Mouse (Mus musculus): Measurements from ENCODE around the gene Cog7. TPM values are rescaled to one million over a fixed set of nuclear protein-coding genes. Genes with fewer than 3 reads are reported as not detected.

Cog7 gene
- polyA plus RNA-seq, 1 experiment from 2014 or later, result 25.9 TPM

- no peak for ATAC-seq
- no peaks in the 10 kb centered on the region for H3K27me3 ChIP-seq (replicated peaks; ENCODE audit: control insufficient read depth, insufficient read depth, low read length)
- no peaks in the 10 kb centered on the region for H3K4me1 ChIP-seq (replicated peaks; ENCODE audit: control insufficient read depth, insufficient read depth, low read length)
- H3K9me3 ChIP-seq (ENCODE audit: control insufficient read depth, low read length), result no peaks in the 10 kb centered on the region
- H3K9ac ChIP-seq (replicated peaks; ENCODE audit: low read depth, low read length), result no peak overlapping the region
- H3K4me3 ChIP-seq (replicated peaks; ENCODE audit: low read length), result no peak overlapping the region
- H3K27ac ChIP-seq (ENCODE audit: low read length), result no peak overlapping the region
- 81% methylated on average over 3 of the region's 3 CpGs for WGBS
- no peaks in the 10 kb centered on the region for H3K36me3 ChIP-seq (ENCODE audit: control insufficient read depth, insufficient read depth)
- no peak overlapping the region for H3K4me2 ChIP-seq (ENCODE audit: low read length)
Observed at GRCm38 (mm10) chr7:121962571-121962959, 18.9 kb downstream of the Cog7 start.

GRCm38 (mm10) chr7:121961913-121962570, 19.5 kb downstream of the Cog7 start:
- Histone ChIP-seq H3K4me1 (replicated peaks; ENCODE audit: control insufficient read depth, insufficient read depth, low read length) (no peaks in the 10 kb centered on the region), H3K9ac (replicated peaks; ENCODE audit: low read depth, low read length) (no peak overlapping the region), H3K27me3 (replicated peaks; ENCODE audit: control insufficient read depth, insufficient read depth, low read length) (no peaks in the 10 kb centered on the region), H3K4me2 (ENCODE audit: low read length) (no peak overlapping the region), H3K9me3 (ENCODE audit: control insufficient read depth, low read length) (no peaks in the 10 kb centered on the region), H3K36me3 (ENCODE audit: control insufficient read depth, insufficient read depth) (no peaks in the 10 kb centered on the region), H3K4me3 (replicated peaks; ENCODE audit: low read length) (no peak overlapping the region), H3K27ac (ENCODE audit: low read length) (no peak overlapping the region)
- ATAC-seq, result no peak
- WGBS, result 89% methylated on average over 7 of the region's 7 CpGs

- WGBS, result 91% methylated on average over 12 of the region's 12 CpGs
- H3K9ac ChIP-seq (replicated peaks; ENCODE audit: low read depth, low read length), result no peak overlapping the region
- H3K4me3 ChIP-seq (replicated peaks; ENCODE audit: low read length), result no peak overlapping the region
- no peaks in the 10 kb centered on the region for H3K4me1 ChIP-seq (replicated peaks; ENCODE audit: control insufficient read depth, insufficient read depth, low read length)
- H3K27me3 ChIP-seq (replicated peaks; ENCODE audit: control insufficient read depth, insufficient read depth, low read length), result no peaks in the 10 kb centered on the region
- H3K4me2 ChIP-seq (ENCODE audit: low read length), result no peak overlapping the region
- ATAC-seq, result no peak
- no peaks in the 10 kb centered on the region for H3K36me3 ChIP-seq (ENCODE audit: control insufficient read depth, insufficient read depth)
- no peak overlapping the region for H3K27ac ChIP-seq (ENCODE audit: low read length)
- H3K9me3 ChIP-seq (ENCODE audit: control insufficient read depth, low read length), result no peaks in the 10 kb centered on the region
Observed at GRCm38 (mm10) chr7:121955802-121956201, 25.7 kb downstream of the Cog7 start.

- Histone ChIP-seq H3K4me2 (ENCODE audit: low read length) (no peak overlapping the region), H3K9ac (replicated peaks; ENCODE audit: low read depth, low read length) (no peak overlapping the region), H3K27ac (ENCODE audit: low read length) (no peak overlapping the region), H3K9me3 (ENCODE audit: control insufficient read depth, low read length) (no peaks in the 10 kb centered on the region), H3K4me3 (replicated peaks; ENCODE audit: low read length) (no peak overlapping the region), H3K4me1 (replicated peaks; ENCODE audit: control insufficient read depth, insufficient read depth, low read length) (no peaks in the 10 kb centered on the region), H3K36me3 (ENCODE audit: control insufficient read depth, insufficient read depth) (no peaks in the 10 kb centered on the region), H3K27me3 (replicated peaks; ENCODE audit: control insufficient read depth, insufficient read depth, low read length) (no peaks in the 10 kb centered on the region)
- ATAC-seq, result no peak
- 88% methylated on average over 11 of the region's 11 CpGs for WGBS
Observed at GRCm38 (mm10) chr7:121954891-121955669, 26.4 kb downstream of the Cog7 start.

- Histone ChIP-seq H3K27me3 (replicated peaks; ENCODE audit: control insufficient read depth, insufficient read depth, low read length) (no peaks in the 10 kb centered on the region), H3K4me3 (replicated peaks; ENCODE audit: low read length) (no peak overlapping the region), H3K4me2 (ENCODE audit: low read length) (no peak overlapping the region), H3K9ac (replicated peaks; ENCODE audit: low read depth, low read length) (no peak overlapping the region), H3K27ac (ENCODE audit: low read length) (no peak overlapping the region), H3K9me3 (ENCODE audit: control insufficient read depth, low read length) (no peaks in the 10 kb centered on the region), H3K4me1 (replicated peaks; ENCODE audit: control insufficient read depth, insufficient read depth, low read length) (no peaks in the 10 kb centered on the region), H3K36me3 (ENCODE audit: control insufficient read depth, insufficient read depth) (peaks cover 3% of the 10 kb centered on the region)
- 82% methylated on average over 4 of the region's 4 CpGs for WGBS
- ATAC-seq, result no peak
Observed at GRCm38 (mm10) chr7:121947513-121947912, 34.0 kb downstream of the Cog7 start.

- H3K9ac ChIP-seq (replicated peaks; ENCODE audit: low read depth, low read length), result no peak overlapping the region
- peaks cover 3% of the 10 kb centered on the region for H3K36me3 ChIP-seq (ENCODE audit: control insufficient read depth, insufficient read depth)
- H3K27ac ChIP-seq (ENCODE audit: low read length), result no peak overlapping the region
- H3K4me1 ChIP-seq (replicated peaks; ENCODE audit: control insufficient read depth, insufficient read depth, low read length), result 0 out of 2 replicates have a peak, but pooled peaks cover 3% of the 10 kb centered on the region
- H3K27me3 ChIP-seq (replicated peaks; ENCODE audit: control insufficient read depth, insufficient read depth, low read length), result no peaks in the 10 kb centered on the region
- no peak for ATAC-seq
- H3K4me2 ChIP-seq (ENCODE audit: low read length), result no peak overlapping the region
- H3K9me3 ChIP-seq (ENCODE audit: control insufficient read depth, low read length), result no peaks in the 10 kb centered on the region
- 82% methylated on average over 5 of the region's 5 CpGs for WGBS
- no peak overlapping the region for H3K4me3 ChIP-seq (replicated peaks; ENCODE audit: low read length)
Observed at GRCm38 (mm10) chr7:121946196-121946595, 35.3 kb downstream of the Cog7 start.

GRCm38 (mm10) chr7:121942371-121942770, 39.1 kb downstream of the Cog7 start:
- no peak for ATAC-seq
- H3K27ac ChIP-seq (ENCODE audit: low read length), result no peak overlapping the region
- peaks cover 25% of the 10 kb centered on the region for H3K4me1 ChIP-seq (replicated peaks; ENCODE audit: control insufficient read depth, insufficient read depth, low read length)
- WGBS, result 95% methylated on average over 2 of the region's 2 CpGs
- H3K36me3 ChIP-seq (ENCODE audit: control insufficient read depth, insufficient read depth), result peaks cover 3% of the 10 kb centered on the region
- H3K27me3 ChIP-seq (replicated peaks; ENCODE audit: control insufficient read depth, insufficient read depth, low read length), result no peaks in the 10 kb centered on the region
- no peak overlapping the region for H3K4me3 ChIP-seq (replicated peaks; ENCODE audit: low read length)
- no peak overlapping the region for H3K4me2 ChIP-seq (ENCODE audit: low read length)
- no peak overlapping the region for H3K9ac ChIP-seq (replicated peaks; ENCODE audit: low read depth, low read length)
- H3K9me3 ChIP-seq (ENCODE audit: control insufficient read depth, low read length), result no peaks in the 10 kb centered on the region

GRCm38 (mm10) chr7:121941640-121942039, 39.9 kb downstream of the Cog7 start:
- Histone ChIP-seq H3K4me3 (replicated peaks; ENCODE audit: low read length) (no peak overlapping the region), H3K27ac (ENCODE audit: low read length) (no peak overlapping the region), H3K4me1 (replicated peaks; ENCODE audit: control insufficient read depth, insufficient read depth, low read length) (peaks cover 32% of the 10 kb centered on the region), H3K36me3 (ENCODE audit: control insufficient read depth, insufficient read depth) (peaks cover 3% of the 10 kb centered on the region), H3K9ac (replicated peaks; ENCODE audit: low read depth, low read length) (no peak overlapping the region), H3K27me3 (replicated peaks; ENCODE audit: control insufficient read depth, insufficient read depth, low read length) (no peaks in the 10 kb centered on the region), H3K9me3 (ENCODE audit: control insufficient read depth, low read length) (no peaks in the 10 kb centered on the region), H3K4me2 (ENCODE audit: low read length) (no peak overlapping the region)
- 88% methylated on average over 3 of the region's 3 CpGs for WGBS
- no peak for ATAC-seq

GRCm38 (mm10) chr7:121941016-121941415, 40.5 kb downstream of the Cog7 start:
- no peaks in the 10 kb centered on the region for H3K9me3 ChIP-seq (ENCODE audit: control insufficient read depth, low read length)
- peaks cover 36% of the 10 kb centered on the region for H3K4me1 ChIP-seq (replicated peaks; ENCODE audit: control insufficient read depth, insufficient read depth, low read length)
- H3K9ac ChIP-seq (replicated peaks; ENCODE audit: low read depth, low read length), result no peak overlapping the region
- no peaks in the 10 kb centered on the region for H3K27me3 ChIP-seq (replicated peaks; ENCODE audit: control insufficient read depth, insufficient read depth, low read length)
- no peak for ATAC-seq
- WGBS, result 78% methylated on average over 3 of the region's 3 CpGs
- H3K4me2 ChIP-seq (ENCODE audit: low read length), result no peak overlapping the region
- no peak overlapping the region for H3K27ac ChIP-seq (ENCODE audit: low read length)
- no peak overlapping the region for H3K4me3 ChIP-seq (replicated peaks; ENCODE audit: low read length)
- H3K36me3 ChIP-seq (ENCODE audit: control insufficient read depth, insufficient read depth), result peaks cover 3% of the 10 kb centered on the region

All from forebrain, embryonic 16.5 days (tissue).